Mouse (Mus musculus) hindbrain, embryonic 12.5 days (tissue): ENCODE data around the gene Cdip1. TPM values are rescaled to one million over a fixed set of nuclear protein-coding genes. Genes with fewer than 3 reads are reported as not detected.
A peak's percentile ranks its signal among the peaks of the same experiment; 100 is the strongest.
"Not testable (repeated sequence)": the region's sequence is repeated elsewhere in the genome, so short reads cannot be mapped to it uniquely, and the experiment has no call there.

Source experiments
- ATAC-seq: fragments of 200-750 bp; cut with Nextera tagmentation; 2 replicates; pipeline ENCODE4 v1.8.0; 2017; ENCODE audit warnings: moderate TSS enrichment; ENCODE audit not compliant: low FRiP score
- H3K27ac ChIP-seq: fragments of 300-500 bp; sonication (generic); 2 replicates; pipeline ENCODE4 v1.5.1; 2016; ENCODE audit warnings: mild to moderate bottlenecking
- H3K27me3 ChIP-seq: fragments of 300-500 bp; sonication (generic); 2 replicates; pipeline ENCODE4 v1.6.1; 2016; ENCODE audit warnings: mild to moderate bottlenecking
- H3K36me3 ChIP-seq: fragments of 300-500 bp; sonication (generic); 2 replicates; pipeline ENCODE4 v1.6.1; 2016; ENCODE audit warnings: mild to moderate bottlenecking
- H3K4me1 ChIP-seq: fragments of 300-500 bp; sonication (generic); 2 replicates; pipeline ENCODE4 v1.6.1; 2016
- H3K4me2 ChIP-seq: fragments of 300-500 bp; sonication (generic); replicated peaks from 2 replicates; pipeline ENCODE4 v1.6.1; 2016; ENCODE audit warnings: mild to moderate bottlenecking
- H3K4me3 ChIP-seq: fragments of 300-500 bp; sonication (generic); 2 replicates; pipeline ENCODE4 v1.5.1; 2016; ENCODE audit warnings: mild to moderate bottlenecking
- H3K9ac ChIP-seq: fragments of 300-500 bp; sonication (generic); 2 replicates; pipeline ENCODE4 v1.6.1; 2016; ENCODE audit warnings: mild to moderate bottlenecking, moderate library complexity
- H3K9me3 ChIP-seq: fragments of 300-500 bp; sonication (generic); replicated peaks from 2 replicates; pipeline ENCODE4 v1.6.1; 2016; ENCODE audit warnings: mild to moderate bottlenecking
- WGBS: fragments of 180-500 bp; shearing (Covaris S2); methylation state at CpG from one replicate; pipeline ENCODE4 v1.1.7; 2016; 5-methylcytosine and 5-hydroxymethylcytosine counted together
- polyA plus RNA-seq: library from polyadenylated mRNA; unstranded; fragments of >200 nt; fragmentation: Nextera tagmentation; extraction: Ambion mirVana; gene quantifications from 2 replicates; pipeline ENCODE4 v1.2.1, GENCODE M21; 2016

Cdip1 gene
- polyA plus RNA-seq, 1 experiment from 2014 or later: 95.6 TPM

GRCm38 (mm10) chr16:4765852-4766251 lies 24.2 kb downstream of the Cdip1 start:
- ATAC-seq: no peak
- Histone ChIP-seq H3K9me3 (no peaks in the 10 kb centered on the region), H3K4me1 (no peaks in the 10 kb centered on the region), H3K27ac (no peak overlapping the region), H3K9ac (no peak overlapping the region), H3K4me2 (no peak overlapping the region), H3K36me3 (peaks cover 69% of the 10 kb centered on the region), H3K4me3 (no peak overlapping the region), H3K27me3 (no peaks in the 10 kb centered on the region)
- WGBS: 88% methylated on average over 2 of the region's 2 CpGs

- Histone ChIP-seq H3K27ac (no peak overlapping the region), H3K9me3 (no peaks in the 10 kb centered on the region), H3K4me2 (no peak overlapping the region), H3K36me3 (peaks cover 45% of the 10 kb centered on the region), H3K9ac (no peak overlapping the region), H3K4me3 (no peak overlapping the region), H3K27me3 (no peaks in the 10 kb centered on the region), H3K4me1 (no peaks in the 10 kb centered on the region)
- no peak for ATAC-seq
- WGBS: 52% methylated on average over 2 of the region's 2 CpGs
These were observed 26.8 kb downstream of the Cdip1 start for GRCm38 (mm10) chr16:4763276-4763675.

GRCm38 (mm10) chr16:4762437-4762836 lies 27.7 kb downstream of the Cdip1 start:
- H3K36me3 ChIP-seq: peaks cover 36% of the 10 kb centered on the region
- no peaks in the 10 kb centered on the region for H3K27me3 ChIP-seq
- 91% methylated on average over 4 of the region's 4 CpGs for WGBS

GRCm38 (mm10) chr16:4756660-4757335 lies 33.3 kb downstream of the Cdip1 start:
- 4% methylated on average over 31 of the region's 42 CpGs for WGBS
- Histone ChIP-seq H3K4me3 (peak overlapping the region; percentile 37), H3K4me2 (peak overlapping the region; percentile 46), H3K9ac (peak overlapping the region; percentile 45), H3K27ac (peak overlapping the region; percentile 75)
- H3K27me3 ChIP-seq, H3K4me1 ChIP-seq, H3K9me3 ChIP-seq, H3K36me3 ChIP-seq: not testable (repeated sequence)
- ATAC-seq: peak; percentile 82

More at GRCm38 (mm10) chr16:4762437-4762836, 27.7 kb downstream of the Cdip1 start:
- Histone ChIP-seq H3K9ac (no peak overlapping the region), H3K4me3 (no peak overlapping the region), H3K4me2 (no peak overlapping the region), H3K9me3 (no peaks in the 10 kb centered on the region), H3K4me1 (no peaks in the 10 kb centered on the region), H3K27ac (no peak overlapping the region)
- ATAC-seq: no peak

GRCm38 (mm10) chr16:4754045-4754444 lies 36.0 kb downstream of the Cdip1 start:
- Histone ChIP-seq H3K4me3 (no peak overlapping the region), H3K4me1 (no peaks in the 10 kb centered on the region), H3K4me2 (no peak overlapping the region), H3K9me3 (no peaks in the 10 kb centered on the region), H3K27ac (no peak overlapping the region), H3K36me3 (no peaks in the 10 kb centered on the region), H3K27me3 (no peaks in the 10 kb centered on the region), H3K9ac (no peak overlapping the region)
- ATAC-seq: no peak
- WGBS: 90% methylated on average over 3 of the region's 3 CpGs

GRCm38 (mm10) chr16:4752155-4752554 lies 37.9 kb downstream of the Cdip1 start:
- Histone ChIP-seq H3K27me3 (no peaks in the 10 kb centered on the region), H3K4me2 (no peak overlapping the region), H3K4me3 (no peak overlapping the region), H3K27ac (no peak overlapping the region), H3K36me3 (no peaks in the 10 kb centered on the region), H3K4me1 (no peaks in the 10 kb centered on the region), H3K9me3 (no peaks in the 10 kb centered on the region), H3K9ac (no peak overlapping the region)
- 95% methylated on average over 3 of the region's 3 CpGs for WGBS
- no peak for ATAC-seq

GRCm38 (mm10) chr16:4742186-4742585 lies 47.9 kb downstream of the Cdip1 start:
- no peaks in the 10 kb centered on the region for H3K27me3 ChIP-seq
- H3K36me3 ChIP-seq: peaks cover 11% of the 10 kb centered on the region
- no peak overlapping the region for H3K27ac ChIP-seq
- ATAC-seq: no peak
- H3K4me2 ChIP-seq: no peak overlapping the region
- no peak overlapping the region for H3K9ac ChIP-seq
- peaks cover 10% of the 10 kb centered on the region; the same call in 1 of the 2 replicates for H3K9me3 ChIP-seq
- H3K4me3 ChIP-seq: no peak overlapping the region
- 100% methylated on average over 1 of the region's 1 CpGs for WGBS
- no peaks in the 10 kb centered on the region for H3K4me1 ChIP-seq

- WGBS: 94% methylated on average over 2 of the region's 2 CpGs
- no peak for ATAC-seq
- Histone ChIP-seq H3K4me1 (no peaks in the 10 kb centered on the region), H3K9ac (no peak overlapping the region), H3K36me3 (peaks cover 11% of the 10 kb centered on the region), H3K9me3 (peaks cover 10% of the 10 kb centered on the region; the same call in 1 of the 2 replicates), H3K27ac (no peak overlapping the region), H3K4me2 (no peak overlapping the region), H3K4me3 (no peak overlapping the region), H3K27me3 (no peaks in the 10 kb centered on the region)
These were observed 50.1 kb downstream of the Cdip1 start for GRCm38 (mm10) chr16:4739994-4740393.

- H3K27ac ChIP-seq: no peak overlapping the region
- H3K4me3 ChIP-seq: no peak overlapping the region
- H3K27me3 ChIP-seq: no peaks in the 10 kb centered on the region
- H3K9me3 ChIP-seq: no peaks in the 10 kb centered on the region
- H3K4me2 ChIP-seq: no peak overlapping the region
- H3K9ac ChIP-seq: no peak overlapping the region
- 93% methylated on average over 2 of the region's 2 CpGs for WGBS
- ATAC-seq: no peak
- H3K4me1 ChIP-seq: no peaks in the 10 kb centered on the region
- no peaks in the 10 kb centered on the region for H3K36me3 ChIP-seq
These were observed 53.8 kb downstream of the Cdip1 start for GRCm38 (mm10) chr16:4736262-4736661.

GRCm38 (mm10) chr16:4730776-4731358 lies 59.2 kb downstream of the Cdip1 start:
- H3K4me1 ChIP-seq: peaks cover 6% of the 10 kb centered on the region
- no peak overlapping the region for H3K4me3 ChIP-seq
- no peaks in the 10 kb centered on the region for H3K9me3 ChIP-seq
- no peaks in the 10 kb centered on the region for H3K27me3 ChIP-seq
- WGBS: 88% methylated on average over 3 of the region's 3 CpGs
- no peak for ATAC-seq
- H3K4me2 ChIP-seq: no peak overlapping the region
- no peak overlapping the region for H3K27ac ChIP-seq
- H3K9ac ChIP-seq: no peak overlapping the region
- no peaks in the 10 kb centered on the region for H3K36me3 ChIP-seq

GRCm38 (mm10) chr16:4727963-4728362 lies 62.1 kb downstream of the Cdip1 start:
- no peak overlapping the region for H3K9ac ChIP-seq
- H3K4me1 ChIP-seq: peaks cover 6% of the 10 kb centered on the region
- no peaks in the 10 kb centered on the region for H3K36me3 ChIP-seq
- no peak overlapping the region for H3K4me2 ChIP-seq
- no peak for ATAC-seq
- H3K4me3 ChIP-seq: no peak overlapping the region
- H3K27ac ChIP-seq: no peak overlapping the region
- no peaks in the 10 kb centered on the region for H3K27me3 ChIP-seq
- no peaks in the 10 kb centered on the region for H3K9me3 ChIP-seq
- WGBS: 71% methylated on average over 1 of the region's 1 CpGs

GRCm38 (mm10) chr16:4727526-4727925 lies 62.6 kb downstream of the Cdip1 start:
- WGBS: 100% methylated on average over 1 of the region's 1 CpGs
- Histone ChIP-seq H3K27ac (no peak overlapping the region), H3K27me3 (no peaks in the 10 kb centered on the region), H3K9ac (no peak overlapping the region), H3K4me1 (peaks cover 6% of the 10 kb centered on the region), H3K9me3 (no peaks in the 10 kb centered on the region), H3K4me2 (peak overlapping the region; percentile 87), H3K4me3 (no peak overlapping the region), H3K36me3 (no peaks in the 10 kb centered on the region)
- ATAC-seq: no peak
